Mouse (Mus musculus) activated CD4-positive, CD25-positive, alpha-beta regulatory T cell, adult 4 months (primary cell): ENCODE results near the gene Ccr7. TPM values are rescaled to one million over a fixed set of nuclear protein-coding genes. Genes with fewer than 3 reads are reported as not detected.

ENCODE experiments used
- polyA plus RNA-seq, 2 experiments: library from polyadenylated mRNA; unstranded; fragments of 100-300 nt; shearing (Covaris generic); gene quantifications; one replicate each; pipeline ENCODE4 v1.2.1; 2017

Gene Ccr7
- polyA plus RNA-seq, 2 experiments from 2014 or later = 243 to 261 TPM

Other genes with a start within 250 kb of the Ccr7 start
- gene Cdc6, start 247.3 kb downstream of the Ccr7 start, polyA plus RNA-seq = 10 to 100 TPM; 10.1 to 17.7 TPM
- gene Rara, start 227.3 kb downstream of the Ccr7 start, polyA plus RNA-seq = 10 to 100 TPM in 1 of 2 experiments, 1 to 10 TPM in 1; 9.0 to 13.7 TPM
- gene Gjd3, start 172.1 kb downstream of the Ccr7 start, polyA plus RNA-seq = under 1 TPM in 1 of 2 experiments, not detected in 1; 0.41 TPM
- gene Top2a, start 130.9 kb downstream of the Ccr7 start, polyA plus RNA-seq = 100 to 1,000 TPM; 118 to 121 TPM
- gene Igfbp4, start 113.8 kb downstream of the Ccr7 start, polyA plus RNA-seq = 10 to 100 TPM; 33.7 to 43.6 TPM
- gene Tns4, start 65.8 kb downstream of the Ccr7 start, polyA plus RNA-seq = not detected
- 100 to 1,000 TPM; 133 to 172 TPM for gene Smarce1, start 75.9 kb upstream of the Ccr7 start, polyA plus RNA-seq
- gene Krt222, start 89.0 kb upstream of the Ccr7 start, polyA plus RNA-seq = 1 to 10 TPM; 1.4 to 1.7 TPM
- gene Krt24, start 130.2 kb upstream of the Ccr7 start, polyA plus RNA-seq = not detected
- not detected for gene Krt25, start 167.9 kb upstream of the Ccr7 start, polyA plus RNA-seq
- gene Krt26, start 182.9 kb upstream of the Ccr7 start, polyA plus RNA-seq = not detected
- gene Krt27, start 196.0 kb upstream of the Ccr7 start, polyA plus RNA-seq = under 1 TPM in 1 of 2 experiments, not detected in 1; 0.21 TPM
- not detected for gene Krt28, start 219.8 kb upstream of the Ccr7 start, polyA plus RNA-seq
- gene Krt10, start 234.3 kb upstream of the Ccr7 start, polyA plus RNA-seq = 1 to 10 TPM; 3.6 to 4.2 TPM